Mouse (Mus musculus) embryonic facial prominence, embryonic 10.5 days (tissue): ENCODE measurements around the gene Tmem262. TPM values are rescaled to one million over a fixed set of nuclear protein-coding genes. Genes with fewer than 3 reads are reported as not detected.

Experiments
- DNase-seq: peaks from one replicate; pipeline ENCODE4 v3.0.0-alpha.2; 2017; ENCODE audit warnings: low spot score
- H3K27ac ChIP-seq: fragments of 300-500 bp; sonication (generic); replicated peaks from 2 replicates; pipeline ENCODE4 v1.5.1; 2016; ENCODE audit warnings: mild to moderate bottlenecking
- H3K27me3 ChIP-seq: fragments of 300-500 bp; sonication (generic); replicated peaks from 2 replicates; pipeline ENCODE4 v1.6.1; 2016; ENCODE audit warnings: low read depth, mild to moderate bottlenecking; ENCODE audit not compliant: poor library complexity, severe bottlenecking
- H3K36me3 ChIP-seq: fragments of 300-500 bp; sonication (generic); replicated peaks from 2 replicates; pipeline ENCODE4 v1.6.1; 2016; ENCODE audit warnings: mild to moderate bottlenecking, moderate library complexity
- H3K4me1 ChIP-seq: fragments of 300-500 bp; sonication (generic); 2 replicates; pipeline ENCODE4 v1.6.1; 2016
- H3K4me3 ChIP-seq: fragments of 300-500 bp; sonication (generic); 2 replicates; pipeline ENCODE4 v1.5.1; 2016; ENCODE audit warnings: mild to moderate bottlenecking, moderate library complexity
- H3K9me3 ChIP-seq: fragments of 300-500 bp; sonication (generic); 2 replicates; pipeline ENCODE4 v1.6.1; 2016; ENCODE audit warnings: mild to moderate bottlenecking
- WGBS: fragments of 180-500 bp; shearing (Covaris S2); methylation state at CpG from one replicate; pipeline ENCODE4 v1.1.7; 2016; 5-methylcytosine and 5-hydroxymethylcytosine counted together
- microRNA-seq: library from miRNA; unstranded; fragments of <30 nt; microRNA quantifications from one replicate; pipeline ENCODE4, GENCODE M21; 2017
- polyA plus RNA-seq: library from polyadenylated mRNA; unstranded; fragments of >200 nt; fragmentation: Nextera tagmentation; extraction: Ambion mirVana; gene quantifications from 2 replicates; pipeline ENCODE4 v1.2.1, GENCODE M21; 2016

Tmem262 gene
- polyA plus RNA-seq, 1 experiment from 2014 or later = not detected

- H3K36me3 ChIP-seq = peaks cover 38% of the 10 kb centered on the region
- peak overlapping the region; percentile 94 for H3K4me3 ChIP-seq
- H3K9me3 ChIP-seq = no peaks in the 10 kb centered on the region
- H3K4me1 ChIP-seq = peaks cover 43% of the 10 kb centered on the region
- H3K27me3 ChIP-seq = no peaks in the 10 kb centered on the region
- peak; percentile 45 for DNase-seq
- peak overlapping the region; percentile 92 for H3K27ac ChIP-seq
- 2% methylated on average over 8 of the region's 8 CpGs for WGBS
Observed at GRCm38 (mm10) chr19:6118677-6119185, 38.9 kb downstream of the Tmem262 start.

GRCm38 (mm10) chr19:6121761-6122160, 41.9 kb downstream of the Tmem262 start:
- WGBS = 37% methylated on average over 19 of the region's 19 CpGs
- peaks cover 42% of the 10 kb centered on the region for H3K4me1 ChIP-seq
- H3K27me3 ChIP-seq = no peaks in the 10 kb centered on the region
- DNase-seq = no peak
- peak overlapping the region; percentile 72 for H3K27ac ChIP-seq
- H3K36me3 ChIP-seq = peaks cover 8% of the 10 kb centered on the region; the same call in 1 of the 2 replicates
- H3K4me3 ChIP-seq = peak overlapping the region; percentile 33; the same call in 1 of the 2 replicates
- no peaks in the 10 kb centered on the region for H3K9me3 ChIP-seq

- DNase-seq = peak; percentile 54
Observed at GRCm38 (mm10) chr19:6123330-6123729, 43.5 kb downstream of the Tmem262 start.

GRCm38 (mm10) chr19:6124898-6125297, 45.1 kb downstream of the Tmem262 start:
- WGBS = 76% methylated on average over 2 of the region's 2 CpGs
- Histone ChIP-seq H3K9me3 (no peaks in the 10 kb centered on the region), H3K27me3 (no peaks in the 10 kb centered on the region), H3K4me3 (no peak overlapping the region), H3K36me3 (peaks cover 5% of the 10 kb centered on the region; the same call in 1 of the 2 replicates), H3K4me1 (peaks cover 27% of the 10 kb centered on the region), H3K27ac (no peak overlapping the region)
- DNase-seq = no peak

More at GRCm38 (mm10) chr19:6123330-6123729, 43.5 kb downstream of the Tmem262 start:
- 47% methylated on average over 8 of the region's 8 CpGs for WGBS
- H3K4me3 ChIP-seq = 0 out of 2 replicates have a peak overlapping the region, but pooled peaks have one; percentile 6
- H3K27me3 ChIP-seq = no peaks in the 10 kb centered on the region
- peak overlapping the region; percentile 80 for H3K27ac ChIP-seq
- H3K9me3 ChIP-seq = no peaks in the 10 kb centered on the region
- peaks cover 39% of the 10 kb centered on the region for H3K4me1 ChIP-seq
- H3K36me3 ChIP-seq = peaks cover 5% of the 10 kb centered on the region; the same call in 1 of the 2 replicates

- H3K27me3 ChIP-seq = no peaks in the 10 kb centered on the region
Observed at GRCm38 (mm10) chr19:6126289-6126688, 46.5 kb downstream of the Tmem262 start.

GRCm38 (mm10) chr19:6126789-6127580, 47.2 kb downstream of the Tmem262 start:
- Histone ChIP-seq H3K36me3 (no peaks in the 10 kb centered on the region), H3K27ac (peak overlapping the region; percentile 88), H3K4me1 (peaks cover 18% of the 10 kb centered on the region), H3K27me3 (no peaks in the 10 kb centered on the region), H3K9me3 (no peaks in the 10 kb centered on the region), H3K4me3 (peak overlapping the region; percentile 66)
- 76% methylated on average over 10 of the region's 10 CpGs for WGBS
- no peak for DNase-seq

More at GRCm38 (mm10) chr19:6126289-6126688, 46.5 kb downstream of the Tmem262 start:
- Histone ChIP-seq H3K27ac (no peak overlapping the region), H3K36me3 (peaks cover 2% of the 10 kb centered on the region; the same call in 1 of the 2 replicates), H3K4me1 (peaks cover 25% of the 10 kb centered on the region), H3K9me3 (no peaks in the 10 kb centered on the region), H3K4me3 (no peak overlapping the region)
- DNase-seq = peak; percentile 36
- WGBS = 23% methylated on average over 4 of the region's 4 CpGs

- WGBS = under 1% methylated on average over 32 of the region's 32 CpGs
- Histone ChIP-seq H3K27ac (peak within 1 kb of the TSS; percentile 88), H3K9me3 (no peaks in the 10 kb centered on the region), H3K4me3 (peak within 1 kb of the TSS; percentile 66), H3K27me3 (no peaks in the 10 kb centered on the region), H3K36me3 (no peaks in the 10 kb centered on the region), H3K4me1 (peaks cover 16% of the 10 kb centered on the region)
- peak; percentile 93 for DNase-seq
Observed at GRCm38 (mm10) chr19:6127760-6128341, 48.0 kb downstream of the Tmem262 start, which contains the start of gene Snx15. Gene Snx15, minus strand, starts transcription at chr19:6128304.

Small RNAs within 50 kb of the gene (microRNA-seq; reads per million reads assigned to microRNA genes)
- 4.0 reads per million, percentile 8 among the genes with 10 or more reads in this experiment for gene Mir6988

Other genes starting within 250 kb of the Tmem262 start
- gene Frmd8, start 204.8 kb upstream of the Tmem262 start, polyA plus RNA-seq = 44.6 and 45.4 TPM in 2 replicates
- 2.5 and 2.9 TPM in 2 replicates for gene Slc25a45, start 202.2 kb upstream of the Tmem262 start, polyA plus RNA-seq
- gene Tigd3, start 185.9 kb upstream of the Tmem262 start, polyA plus RNA-seq = 6.8 and 7.4 TPM in 2 replicates
- 231 and 251 TPM in 2 replicates for gene Dpf2, start 167.0 kb upstream of the Tmem262 start, polyA plus RNA-seq
- gene Cdc42ep2, start 155.2 kb upstream of the Tmem262 start, polyA plus RNA-seq = 1.5 and 2.2 TPM in 2 replicates
- gene Pola2, start 115.8 kb upstream of the Tmem262 start, polyA plus RNA-seq = 119 and 120 TPM in 2 replicates
- gene Slc22a20, start 93.9 kb upstream of the Tmem262 start, polyA plus RNA-seq = not detected in 2 replicates
- gene Capn1, start 64.1 kb upstream of the Tmem262 start, polyA plus RNA-seq = 2.9 and 3.2 TPM in 2 replicates
- 34.5 and 38.1 TPM in 2 replicates for gene Syvn1, start 33.5 kb upstream of the Tmem262 start, polyA plus RNA-seq
- 82.5 and 84.6 TPM in 2 replicates for gene Mrpl49, start 22.2 kb upstream of the Tmem262 start, polyA plus RNA-seq
- gene Fau, start 22.2 kb upstream of the Tmem262 start, polyA plus RNA-seq = 831 and 861 TPM in 2 replicates
- gene Znhit2, start 18.8 kb upstream of the Tmem262 start, polyA plus RNA-seq = 33.8 and 35.6 TPM in 2 replicates
- gene Tm7sf2, start 11.7 kb upstream of the Tmem262 start, polyA plus RNA-seq = 30.3 and 31.4 TPM in 2 replicates
- gene Vps51, start 2.8 kb upstream of the Tmem262 start, polyA plus RNA-seq = 70.5 and 71.9 TPM in 2 replicates
- 2.0 TPM in 2 replicates for gene Gm28374, start 2.2 kb downstream of the Tmem262 start, polyA plus RNA-seq
- gene Zfpl1, start 4.9 kb downstream of the Tmem262 start, polyA plus RNA-seq = 75.7 and 79.7 TPM in 2 replicates
- 66.2 and 70.1 TPM in 2 replicates for gene Cdca5, start 5.0 kb downstream of the Tmem262 start, polyA plus RNA-seq
- gene AC131692.1, start 14.4 kb downstream of the Tmem262 start, polyA plus RNA-seq = 0.41 and 0.56 TPM in 2 replicates
- gene Naaladl1, start 25.7 kb downstream of the Tmem262 start, polyA plus RNA-seq = 0.87 and 0.89 TPM in 2 replicates
- 66.1 and 67.7 TPM in 2 replicates for gene Sac3d1, start 38.6 kb downstream of the Tmem262 start, polyA plus RNA-seq
- gene Snx15, start 48.3 kb downstream of the Tmem262 start, polyA plus RNA-seq = 29.1 and 30.2 TPM in 2 replicates
- gene Batf2, start 61.0 kb downstream of the Tmem262 start, polyA plus RNA-seq = not detected in 2 replicates
- 111 and 112 TPM in 2 replicates for gene Arl2, start 61.5 kb downstream of the Tmem262 start, polyA plus RNA-seq
- gene Majin, start 104.4 kb downstream of the Tmem262 start, polyA plus RNA-seq = not detected in 2 replicates
- 0.98 and 1.3 TPM in 2 replicates for gene Gpha2, start 146.3 kb downstream of the Tmem262 start, polyA plus RNA-seq
- 25.5 and 26.3 TPM in 2 replicates for gene Ppp2r5b, start 155.8 kb downstream of the Tmem262 start, polyA plus RNA-seq
- gene Atg2a, start 161.6 kb downstream of the Tmem262 start, polyA plus RNA-seq = 12.5 and 13.6 TPM in 2 replicates
- 81.8 and 83.5 TPM in 2 replicates for gene Ehd1, start 196.7 kb downstream of the Tmem262 start, polyA plus RNA-seq
- gene Cdc42bpg, start 226.4 kb downstream of the Tmem262 start, polyA plus RNA-seq = 0.12 and 0.39 TPM in 2 replicates